Mouse (Mus musculus): ENCODE measurements around the gene Ttc16. TPM values are rescaled to one million over a fixed set of nuclear protein-coding genes. Genes with fewer than 3 reads are reported as not detected.

Ttc16 gene
- polyA plus RNA-seq, 1 experiment = 132 TPM

- peaks cover 2% of the 10 kb centered on the region for H3K36me3 ChIP-seq (ENCODE audit: control insufficient read depth, insufficient read depth, low read length)
- H3K27ac ChIP-seq (ENCODE audit: control insufficient read depth, insufficient read depth, low read depth, low read length) = no peak overlapping the region
- TF ChIP-seq CTCF (IDR thresholded peaks at IDR 0.05; ENCODE audit: control insufficient read depth, insufficient read depth, insufficient replicate concordance, low read depth, low read length) (no peak), POLR2A (IDR thresholded peaks at IDR 0.05; ENCODE audit: control insufficient read depth, low read depth, low read length) (no peak)
- H3K27me3 ChIP-seq (ENCODE audit: control insufficient read depth, insufficient read depth, low read length) = no peaks in the 10 kb centered on the region
- no peaks in the 10 kb centered on the region for H3K4me1 ChIP-seq (ENCODE audit: control insufficient read depth, insufficient read depth, low read length)
- H3K4me3 ChIP-seq (ENCODE audit: control insufficient read depth, low read depth, low read length) = no peak overlapping the region
Measured at GRCm38 (mm10) chr2:32818208-32818607, 42.8 kb upstream of the Ttc16 start.

DNA sequence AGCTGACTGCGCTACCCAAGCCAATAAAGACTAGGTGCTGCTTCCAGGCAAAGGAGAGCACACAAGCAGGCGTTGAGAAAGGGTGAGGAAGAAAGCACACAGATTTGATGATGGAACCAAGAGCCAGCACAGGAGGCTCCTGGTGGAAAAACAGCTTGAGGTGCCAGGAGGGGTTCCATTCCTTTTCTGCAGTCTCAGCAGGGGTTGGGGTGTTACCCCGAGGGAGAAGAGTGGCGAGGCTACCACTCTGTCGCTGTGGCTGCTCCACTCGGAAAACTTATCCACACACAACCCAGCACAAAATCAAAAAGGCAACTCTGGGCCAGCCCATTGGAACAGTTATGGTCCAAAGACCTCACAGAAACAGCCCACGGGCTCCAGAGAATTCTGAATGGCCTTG is 42.2 kb upstream of the Ttc16 start:
- Histone ChIP-seq H3K36me3 (ENCODE audit: control insufficient read depth, insufficient read depth, low read length) (peaks cover 2% of the 10 kb centered on the region), H3K27me3 (ENCODE audit: control insufficient read depth, insufficient read depth, low read length) (no peaks in the 10 kb centered on the region), H3K27ac (ENCODE audit: control insufficient read depth, insufficient read depth, low read depth, low read length) (no peak overlapping the region), H3K4me3 (ENCODE audit: control insufficient read depth, low read depth, low read length) (no peak overlapping the region), H3K4me1 (ENCODE audit: control insufficient read depth, insufficient read depth, low read length) (no peaks in the 10 kb centered on the region)
- no peak for TF ChIP-seq POLR2A (IDR thresholded peaks at IDR 0.05; ENCODE audit: control insufficient read depth, low read depth, low read length)
- TF ChIP-seq CTCF (IDR thresholded peaks at IDR 0.05; ENCODE audit: control insufficient read depth, insufficient read depth, insufficient replicate concordance, low read depth, low read length) = no peak

DNA sequence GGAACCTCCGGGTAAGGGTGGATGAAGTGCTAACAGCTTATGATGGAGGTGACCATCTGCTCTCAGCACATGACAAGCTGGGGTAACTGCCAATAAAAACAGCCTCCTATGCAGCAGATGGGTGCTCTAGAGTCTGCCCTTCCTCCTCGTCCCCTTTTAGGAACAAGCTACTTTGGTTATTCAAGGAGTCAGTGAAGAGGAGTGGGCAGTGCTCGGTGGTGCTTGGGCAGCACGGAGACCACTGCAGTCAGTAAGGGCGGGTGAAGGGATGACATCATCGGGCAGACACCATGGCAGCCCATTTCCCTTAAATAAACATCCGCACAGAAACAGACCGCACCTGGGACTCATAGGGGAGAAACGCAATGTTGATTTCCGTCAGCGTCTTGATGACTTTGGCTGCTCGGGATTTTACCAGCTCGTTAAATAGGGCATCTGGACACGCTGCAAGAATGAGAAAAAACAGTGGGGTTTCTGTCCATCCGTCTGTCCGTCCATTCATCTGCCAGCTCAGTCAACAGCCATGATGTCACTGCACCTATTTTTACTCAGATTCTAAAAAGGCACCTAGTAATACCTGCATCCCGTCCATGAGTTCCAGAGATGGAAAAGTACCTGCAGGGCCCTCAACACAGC is 41.6 kb upstream of the Ttc16 start:
- Histone ChIP-seq H3K4me3 (ENCODE audit: control insufficient read depth, low read depth, low read length) (no peak overlapping the region), H3K27ac (ENCODE audit: control insufficient read depth, insufficient read depth, low read depth, low read length) (no peak overlapping the region), H3K36me3 (ENCODE audit: control insufficient read depth, insufficient read depth, low read length) (peaks cover 2% of the 10 kb centered on the region), H3K27me3 (ENCODE audit: control insufficient read depth, insufficient read depth, low read length) (no peaks in the 10 kb centered on the region), H3K4me1 (ENCODE audit: control insufficient read depth, insufficient read depth, low read length) (no peaks in the 10 kb centered on the region)
- no peak for TF ChIP-seq CTCF (IDR thresholded peaks at IDR 0.05; ENCODE audit: control insufficient read depth, insufficient read depth, insufficient replicate concordance, low read depth, low read length)
- TF ChIP-seq POLR2A (IDR thresholded peaks at IDR 0.05; ENCODE audit: control insufficient read depth, low read depth, low read length) = no peak

DNA sequence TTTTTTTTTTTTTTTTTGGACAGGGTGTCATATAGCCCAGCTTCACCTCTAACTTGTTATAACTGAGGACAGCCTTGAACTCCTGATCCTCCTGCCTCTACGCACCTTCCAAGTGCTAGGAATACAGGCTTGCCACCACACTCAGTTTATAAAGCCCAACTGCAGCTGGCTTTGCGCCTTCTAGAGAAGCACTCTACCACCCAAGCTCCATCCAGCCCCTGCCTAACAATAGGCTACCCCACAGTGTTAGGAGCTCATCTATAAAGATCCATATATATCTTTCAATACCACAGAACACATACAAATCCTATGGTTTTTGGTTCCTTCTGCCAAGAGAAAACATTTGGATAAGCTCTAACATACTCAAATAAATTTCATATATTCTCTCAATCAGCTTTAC is 41.1 kb upstream of the Ttc16 start:
- no peak for TF ChIP-seq CTCF (IDR thresholded peaks at IDR 0.05; ENCODE audit: control insufficient read depth, insufficient read depth, insufficient replicate concordance, low read depth, low read length)
- no peak for TF ChIP-seq POLR2A (IDR thresholded peaks at IDR 0.05; ENCODE audit: control insufficient read depth, low read depth, low read length)
- Histone ChIP-seq H3K4me3 (ENCODE audit: control insufficient read depth, low read depth, low read length) (no peak overlapping the region), H3K36me3 (ENCODE audit: control insufficient read depth, insufficient read depth, low read length) (peaks cover 2% of the 10 kb centered on the region), H3K27ac (ENCODE audit: control insufficient read depth, insufficient read depth, low read depth, low read length) (no peak overlapping the region), H3K27me3 (ENCODE audit: control insufficient read depth, insufficient read depth, low read length) (no peaks in the 10 kb centered on the region), H3K4me1 (ENCODE audit: control insufficient read depth, insufficient read depth, low read length) (no peaks in the 10 kb centered on the region)

GRCm38 (mm10) chr2:32811959-32812358 is 36.5 kb upstream of the Ttc16 start:
- Histone ChIP-seq H3K4me1 (ENCODE audit: control insufficient read depth, insufficient read depth, low read length) (no peaks in the 10 kb centered on the region; the same call in 1 of the 2 replicates), H3K27me3 (ENCODE audit: control insufficient read depth, insufficient read depth, low read length) (no peaks in the 10 kb centered on the region), H3K4me3 (ENCODE audit: control insufficient read depth, low read depth, low read length) (no peak overlapping the region), H3K27ac (ENCODE audit: control insufficient read depth, insufficient read depth, low read depth, low read length) (no peak overlapping the region), H3K36me3 (ENCODE audit: control insufficient read depth, insufficient read depth, low read length) (no peaks in the 10 kb centered on the region; the same call in none of the 2 replicates)
- TF ChIP-seq CTCF (IDR thresholded peaks at IDR 0.05; ENCODE audit: control insufficient read depth, insufficient read depth, insufficient replicate concordance, low read depth, low read length) = no peak
- no peak for TF ChIP-seq POLR2A (IDR thresholded peaks at IDR 0.05; ENCODE audit: control insufficient read depth, low read depth, low read length)

- TF ChIP-seq POLR2A (IDR thresholded peaks at IDR 0.05; ENCODE audit: control insufficient read depth, low read depth, low read length) = no peak
- no peak for TF ChIP-seq CTCF (IDR thresholded peaks at IDR 0.05; ENCODE audit: control insufficient read depth, insufficient read depth, insufficient replicate concordance, low read depth, low read length)
- no peak overlapping the region for H3K27ac ChIP-seq (ENCODE audit: control insufficient read depth, insufficient read depth, low read depth, low read length)
- no peaks in the 10 kb centered on the region; the same call in none of the 2 replicates for H3K36me3 ChIP-seq (ENCODE audit: control insufficient read depth, insufficient read depth, low read length)
- H3K27me3 ChIP-seq (ENCODE audit: control insufficient read depth, insufficient read depth, low read length) = no peaks in the 10 kb centered on the region
- no peak overlapping the region for H3K4me3 ChIP-seq (ENCODE audit: control insufficient read depth, low read depth, low read length)
- H3K4me1 ChIP-seq (ENCODE audit: control insufficient read depth, insufficient read depth, low read length) = no peaks in the 10 kb centered on the region; the same call in 1 of the 2 replicates
Measured at GRCm38 (mm10) chr2:32808816-32809566, 33.6 kb upstream of the Ttc16 start.

DNA sequence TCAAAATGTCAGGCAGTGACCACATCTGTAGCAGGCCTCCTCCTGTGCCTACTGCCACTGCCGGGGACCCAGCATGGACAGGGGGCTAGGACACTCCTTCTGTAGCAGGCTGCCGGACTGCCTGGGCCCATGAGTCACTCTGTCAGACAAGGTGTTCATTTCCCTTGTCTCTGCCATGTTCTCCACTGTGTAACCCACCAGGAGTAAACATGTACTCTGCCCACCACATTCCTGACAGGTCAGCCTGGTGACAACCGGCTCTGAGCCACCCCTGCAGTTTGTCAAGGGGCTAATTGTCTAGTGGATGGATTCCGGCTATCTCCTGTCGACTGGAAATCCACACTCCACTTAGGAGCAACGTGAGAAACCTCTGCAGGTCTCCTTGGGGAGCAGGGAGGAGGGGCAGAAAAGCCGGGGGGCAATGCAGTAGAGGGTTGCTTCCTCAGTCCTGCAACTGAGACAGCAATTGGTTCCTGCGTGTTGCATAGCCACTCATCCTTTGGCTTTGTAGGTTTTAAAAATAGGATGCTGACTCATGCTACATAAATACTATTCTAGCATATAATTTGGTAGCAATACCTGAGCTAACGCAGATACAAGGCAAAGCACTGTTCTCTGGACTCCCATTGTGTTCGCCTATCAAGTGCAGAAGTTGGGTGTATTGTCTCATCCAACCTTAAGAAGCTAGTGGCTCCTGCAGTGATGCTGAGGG is 23.0 kb upstream of the Ttc16 start:
- TF ChIP-seq CTCF (IDR thresholded peaks at IDR 0.05; ENCODE audit: control insufficient read depth, insufficient read depth, insufficient replicate concordance, low read depth, low read length) = no peak
- peaks cover 5% of the 10 kb centered on the region for H3K36me3 ChIP-seq (ENCODE audit: control insufficient read depth, insufficient read depth, low read length)
- H3K4me1 ChIP-seq (ENCODE audit: control insufficient read depth, insufficient read depth, low read length) = no peaks in the 10 kb centered on the region
- no peak overlapping the region for H3K4me3 ChIP-seq (ENCODE audit: control insufficient read depth, low read depth, low read length)
- no peaks in the 10 kb centered on the region for H3K27me3 ChIP-seq (ENCODE audit: control insufficient read depth, insufficient read depth, low read length)
- no peak overlapping the region for H3K27ac ChIP-seq (ENCODE audit: control insufficient read depth, insufficient read depth, low read depth, low read length)

Measured in testis, adult 2 months (tissue).